Mouse (Mus musculus) cerebellum, adult 2 months (tissue): ENCODE measurements around the gene Ror1.

Source experiments
- CTCF ChIP-seq: fragments of 200-500 bp; IDR thresholded peaks from 2 replicates; pipeline ENCODE4 v1.5.1; 2011; ENCODE audit warnings: low read depth, mild to moderate bottlenecking, control low read depth, low read length, moderate library complexity, borderline replicate concordance; ENCODE audit not compliant: insufficient read depth
- POLR2A ChIP-seq: fragments of 200-500 bp; IDR thresholded peaks from 2 replicates; pipeline ENCODE4 v1.6.1; 2011; ENCODE audit warnings: low read length, control low read depth, borderline replicate concordance; ENCODE audit not compliant: insufficient read depth

DNA sequence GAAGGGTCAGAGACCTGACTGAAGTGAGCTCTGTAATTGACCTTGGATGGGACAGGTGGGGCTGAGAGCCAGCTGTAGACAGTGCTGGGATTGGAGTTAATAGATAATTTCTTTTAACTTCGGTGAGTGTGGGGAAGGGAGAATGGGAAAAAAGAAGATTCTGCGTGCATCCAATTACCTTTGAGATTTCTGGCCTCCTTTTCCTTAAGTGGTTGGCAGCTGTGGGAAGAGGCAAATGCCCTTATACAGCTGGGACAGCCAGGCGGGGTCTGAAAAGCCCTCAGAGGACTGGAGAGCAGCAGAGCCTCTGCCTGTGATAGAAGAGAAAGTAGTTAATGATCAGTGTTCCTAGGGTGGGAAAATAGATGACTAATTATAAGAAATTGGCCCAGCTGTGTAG, 27.9 kb downstream of the Ror1 start:
- no peak for TF ChIP-seq CTCF
- TF ChIP-seq POLR2A: no peak
